Mouse (Mus musculus): ENCODE results near the gene Lrrc8e.
"Not testable (repeated sequence)": the region's sequence is repeated elsewhere in the genome, so short reads cannot be mapped to it uniquely, and the experiment has no call there.

Lrrc8e gene

GRCm38 (mm10) chr8:4219617-4220016 is 7.0 kb upstream of the Lrrc8e start:
- no peak for DNase-seq (ENCODE audit: low read depth, low spot score)

GRCm38 (mm10) chr8:4222059-4222458 is 4.6 kb upstream of the Lrrc8e start:
- no peak for DNase-seq (ENCODE audit: low read depth, low spot score)

- no peak for DNase-seq (ENCODE audit: low read depth, low spot score)
Measured at GRCm38 (mm10) chr8:4226323-4226722, 304 bp upstream of the Lrrc8e start.

GRCm38 (mm10) chr8:4227919-4228318 is 1.3 kb downstream of the Lrrc8e start:
- no peak for DNase-seq (ENCODE audit: low read depth, low spot score)

- no peak for DNase-seq (ENCODE audit: low read depth, low spot score)
Measured at GRCm38 (mm10) chr8:4229784-4230183, 3.2 kb downstream of the Lrrc8e start.

GRCm38 (mm10) chr8:4230612-4231351 is 4.2 kb downstream of the Lrrc8e start:
- no peak for DNase-seq (ENCODE audit: low read depth, low spot score)

- no peak for DNase-seq (ENCODE audit: low read depth, low spot score)
Measured at GRCm38 (mm10) chr8:4237814-4238433, 11.3 kb downstream of the Lrrc8e start.

- DNase-seq (ENCODE audit: low read depth, low spot score): peak; percentile 99
Measured at GRCm38 (mm10) chr8:4238434-4239192, 12.0 kb downstream of the Lrrc8e start, which contains the start of the genes Map2k7 and Gm49320. Gene Map2k7, plus strand, starts transcription at chr8:4238740. Gene Gm49320, plus strand, starts transcription at chr8:4238865.

GRCm38 (mm10) chr8:4239193-4239890 is 12.7 kb downstream of the Lrrc8e start:
- DNase-seq (ENCODE audit: low read depth, low spot score): no peak

GRCm38 (mm10) chr8:4245061-4245460 is 18.4 kb downstream of the Lrrc8e start:
- no peak for DNase-seq (ENCODE audit: low read depth, low spot score)

- DNase-seq (ENCODE audit: low read depth, low spot score): no peak
Measured at GRCm38 (mm10) chr8:4245737-4246136, 19.1 kb downstream of the Lrrc8e start.

- no peak for DNase-seq (ENCODE audit: low read depth, low spot score)
Measured at GRCm38 (mm10) chr8:4247241-4247640, 20.6 kb downstream of the Lrrc8e start.

- DNase-seq (ENCODE audit: low read depth, low spot score): no peak
Measured at GRCm38 (mm10) chr8:4247951-4248540, 21.4 kb downstream of the Lrrc8e start, which contains the start of gene Tgfbr3l. Gene Tgfbr3l, plus strand, starts transcription at chr8:4248214.

- no peak for DNase-seq (ENCODE audit: low read depth, low spot score)
Measured at GRCm38 (mm10) chr8:4249213-4249612, 22.6 kb downstream of the Lrrc8e start.

- DNase-seq (ENCODE audit: low read depth, low spot score): peak; percentile 85
Measured at GRCm38 (mm10) chr8:4250306-4250970, 23.8 kb downstream of the Lrrc8e start.

- no peak for DNase-seq (ENCODE audit: low read depth, low spot score)
Measured at GRCm38 (mm10) chr8:4252116-4252760, 25.6 kb downstream of the Lrrc8e start.

GRCm38 (mm10) chr8:4252934-4253841 is 26.6 kb downstream of the Lrrc8e start, which contains the start of gene Snapc2:
Gene Snapc2, plus strand, starts transcription at chr8:4253080.
- peak; percentile 95 for DNase-seq (ENCODE audit: low read depth, low spot score)

- DNase-seq (ENCODE audit: low read depth, low spot score): no peak
Measured at GRCm38 (mm10) chr8:4254001-4254400, 27.4 kb downstream of the Lrrc8e start.

GRCm38 (mm10) chr8:4255471-4255870 is 28.8 kb downstream of the Lrrc8e start:
- DNase-seq (ENCODE audit: low read depth, low spot score): not testable (repeated sequence)
